Mouse (Mus musculus) kidney, adult 8-10 months (tissue): ENCODE measurements at regions not wholly inside any gene's neighbourhood (a gene's known extent, or its start where the extent isn't known, plus 50 kb on each side); places are given as distances from the start of the nearest gene placed in this dataset.
"Not testable (repeated sequence)": the region's sequence is repeated elsewhere in the genome, so short reads cannot be mapped to it uniquely, and the experiment has no call there.

Experiments
- DNase-seq, 2 experiments: peaks; one replicate each; pipeline ENCODE4 v3.0.0; 2022

- no peak for DNase-seq
Observed at GRCm38 (mm10) chr5:134046086-134046485, 53.4 kb upstream of the Castor2 start.

- DNase-seq: not testable (repeated sequence)
Observed at GRCm38 (mm10) chr5:134042938-134043337, 56.6 kb upstream of the Castor2 start.

- DNase-seq: no peak
Observed at GRCm38 (mm10) chr5:134027316-134027966, 72.1 kb upstream of the Castor2 start.

GRCm38 (mm10) chr5:134019651-134020432, 79.7 kb upstream of the Castor2 start:
- DNase-seq: no peak

GRCm38 (mm10) chr5:134014257-134015163, 85.0 kb upstream of the Castor2 start:
- peak; percentile 17 to 24 for DNase-seq

GRCm38 (mm10) chr5:134013206-134013605, 86.3 kb upstream of the Castor2 start:
- DNase-seq: no peak

GRCm38 (mm10) chr5:134009843-134010242, 89.7 kb upstream of the Castor2 start:
- no peak for DNase-seq

GRCm38 (mm10) chr5:134007127-134007771, 92.3 kb upstream of the Castor2 start:
- DNase-seq: no peak

GRCm38 (mm10) chr5:134006470-134007126, 92.9 kb upstream of the Castor2 start:
- peak; percentile 40 to 82 for DNase-seq

- no peak for DNase-seq
Observed at GRCm38 (mm10) chr5:134006001-134006400, 93.5 kb upstream of the Castor2 start.

- DNase-seq: no peak
Observed at GRCm38 (mm10) chr5:134000100-134000499, 99.4 kb upstream of the Castor2 start.

- DNase-seq: no peak
Observed at GRCm38 (mm10) chr5:133999698-134000097, 99.8 kb upstream of the Castor2 start.

GRCm38 (mm10) chr5:133991994-133992393, 107.5 kb upstream of the Castor2 start:
- no peak for DNase-seq

- no peak for DNase-seq
Observed at GRCm38 (mm10) chr5:133991556-133991955, 108.0 kb upstream of the Castor2 start.

GRCm38 (mm10) chr5:133983249-133983966, 116.1 kb upstream of the Castor2 start:
- DNase-seq: no peak

GRCm38 (mm10) chr5:133970421-133970914, 129.0 kb upstream of the Castor2 start:
- DNase-seq: no peak

- DNase-seq: no peak
Observed at GRCm38 (mm10) chr5:133963301-133963700, 136.2 kb upstream of the Castor2 start.

- DNase-seq: no peak
Observed at GRCm38 (mm10) chr5:133940841-133941240, 158.7 kb upstream of the Castor2 start.

GRCm38 (mm10) chr5:133940030-133940429, 159.5 kb upstream of the Castor2 start:
- no peak for DNase-seq

- no peak for DNase-seq
Observed at GRCm38 (mm10) chr5:133937967-133938918, 161.3 kb upstream of the Castor2 start.
